Mouse (Mus musculus) midbrain, embryonic 10.5 days (tissue): Measurements from ENCODE around the gene Dmp1. TPM values are rescaled to one million over a fixed set of nuclear protein-coding genes. Genes with fewer than 3 reads are reported as not detected.

Experiments used
- polyA plus RNA-seq: library from polyadenylated mRNA; unstranded; fragments of >200 nt; fragmentation: Nextera tagmentation; extraction: Ambion mirVana; gene quantifications from 2 replicates; pipeline ENCODE4 v1.2.1, GENCODE M21; 2016

Dmp1 gene
- polyA plus RNA-seq, 1 experiment from 2014 or later: 0.63 TPM

Other genes starting within 250 kb of the Dmp1 start
- gene Hsd17b13, start 225.2 kb upstream of the Dmp1 start, polyA plus RNA-seq: not detected in 2 replicates
- gene Hsd17b11, start 180.7 kb upstream of the Dmp1 start, polyA plus RNA-seq: 1.3 and 1.6 TPM in 2 replicates
- 65.7 and 70.2 TPM in 2 replicates for gene Nudt9, start 156.3 kb upstream of the Dmp1 start, polyA plus RNA-seq
- not detected in 2 replicates for gene Gm17660, start 125.0 kb upstream of the Dmp1 start, polyA plus RNA-seq
- gene Sparcl1, start 88.9 kb upstream of the Dmp1 start, polyA plus RNA-seq: 30.0 and 42.1 TPM in 2 replicates
- not detected in 2 replicates for gene Dspp, start 31.9 kb upstream of the Dmp1 start, polyA plus RNA-seq
- gene Ibsp, start 96.6 kb downstream of the Dmp1 start, polyA plus RNA-seq: 0.05 and 0.12 TPM in 2 replicates
- gene Mepe, start 122.7 kb downstream of the Dmp1 start, polyA plus RNA-seq: not detected in 2 replicates
- gene Spp1, start 232.5 kb downstream of the Dmp1 start, polyA plus RNA-seq: 2.9 and 4.0 TPM in 2 replicates